Mouse (Mus musculus): ENCODE results near the gene Dnmt1. TPM values are rescaled to one million over a fixed set of nuclear protein-coding genes. Genes with fewer than 3 reads are reported as not detected.

Gene Dnmt1
- polyA plus RNA-seq, 1 experiment from 2014 or later = 82.9 TPM

DNA sequence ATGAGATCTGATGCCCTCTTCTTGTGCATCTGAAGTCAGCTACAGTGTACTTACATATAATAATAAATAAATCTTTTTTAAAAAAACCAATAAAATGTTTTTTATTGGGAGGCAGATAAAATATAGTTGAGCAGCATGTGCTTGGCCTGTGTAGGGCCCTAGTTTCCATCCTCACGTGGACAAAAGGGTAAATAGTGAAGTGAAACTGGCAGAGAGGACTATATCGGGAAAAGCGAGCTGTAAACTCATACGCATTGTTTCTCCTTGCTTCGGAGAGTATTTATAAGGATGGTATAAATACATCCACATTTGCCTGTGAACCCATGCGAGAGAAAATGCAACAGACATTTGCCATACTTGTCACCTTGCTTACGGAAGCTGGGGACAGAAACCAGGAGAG, 20.1 kb upstream of the Dnmt1 start:
- no peaks in the 10 kb centered on the region for H3K27me3 ChIP-seq (ENCODE audit: control insufficient read depth, insufficient read depth, low read length)
- no peaks in the 10 kb centered on the region for H3K9me3 ChIP-seq (ENCODE audit: control insufficient read depth, low read length)
- DNase-seq (ENCODE audit: low spot score) (no peak), ATAC-seq (ENCODE audit: low FRiP score) (no peak)
- 87% methylated on average over 7 of the region's 7 CpGs for WGBS
- H3K9ac ChIP-seq (ENCODE audit: low read depth, low read length) = no peak overlapping the region
- H3K4me2 ChIP-seq (replicated peaks; ENCODE audit: low read depth, low read length) = no peak overlapping the region
- H3K36me3 ChIP-seq (ENCODE audit: control insufficient read depth, insufficient read depth, low read length) = no peaks in the 10 kb centered on the region
- H3K4me1 ChIP-seq (replicated peaks; ENCODE audit: control insufficient read depth, insufficient read depth, low read length) = no peaks in the 10 kb centered on the region; the same call in 1 of the 2 replicates
- no peak overlapping the region for H3K4me3 ChIP-seq (ENCODE audit: low read depth, low read length)
- no peak overlapping the region for H3K27ac ChIP-seq (ENCODE audit: low read depth, low read length)

- Histone ChIP-seq H3K4me2 (replicated peaks; ENCODE audit: low read depth, low read length) (no peak overlapping the region), H3K9me3 (ENCODE audit: control insufficient read depth, low read length) (no peaks in the 10 kb centered on the region), H3K4me3 (ENCODE audit: low read depth, low read length) (no peak overlapping the region), H3K9ac (ENCODE audit: low read depth, low read length) (no peak overlapping the region), H3K27ac (ENCODE audit: low read depth, low read length) (no peak overlapping the region), H3K36me3 (ENCODE audit: control insufficient read depth, insufficient read depth, low read length) (no peaks in the 10 kb centered on the region), H3K4me1 (replicated peaks; ENCODE audit: control insufficient read depth, insufficient read depth, low read length) (no peaks in the 10 kb centered on the region; the same call in 1 of the 2 replicates), H3K27me3 (ENCODE audit: control insufficient read depth, insufficient read depth, low read length) (no peaks in the 10 kb centered on the region)
- DNase-seq (ENCODE audit: low spot score) = no peak
- 69% methylated on average over 5 of the region's 5 CpGs for WGBS
- no peak for ATAC-seq (ENCODE audit: low FRiP score)
Measured at GRCm38 (mm10) chr9:20979181-20979580, 19.5 kb upstream of the Dnmt1 start.

GRCm38 (mm10) chr9:20978409-20979095, 18.9 kb upstream of the Dnmt1 start:
- H3K27me3 ChIP-seq (ENCODE audit: control insufficient read depth, insufficient read depth, low read length) = no peaks in the 10 kb centered on the region
- ATAC-seq (ENCODE audit: low FRiP score) (no peak), DNase-seq (ENCODE audit: low spot score) (no peak)
- H3K4me2 ChIP-seq (replicated peaks; ENCODE audit: low read depth, low read length) = no peak overlapping the region
- WGBS = 65% methylated on average over 10 of the region's 10 CpGs
- no peak overlapping the region for H3K4me3 ChIP-seq (ENCODE audit: low read depth, low read length)
- no peaks in the 10 kb centered on the region; the same call in 1 of the 2 replicates for H3K4me1 ChIP-seq (replicated peaks; ENCODE audit: control insufficient read depth, insufficient read depth, low read length)
- H3K36me3 ChIP-seq (ENCODE audit: control insufficient read depth, insufficient read depth, low read length) = no peaks in the 10 kb centered on the region
- no peak overlapping the region for H3K9ac ChIP-seq (ENCODE audit: low read depth, low read length)
- no peaks in the 10 kb centered on the region for H3K9me3 ChIP-seq (ENCODE audit: control insufficient read depth, low read length)
- H3K27ac ChIP-seq (ENCODE audit: low read depth, low read length) = no peak overlapping the region

DNA sequence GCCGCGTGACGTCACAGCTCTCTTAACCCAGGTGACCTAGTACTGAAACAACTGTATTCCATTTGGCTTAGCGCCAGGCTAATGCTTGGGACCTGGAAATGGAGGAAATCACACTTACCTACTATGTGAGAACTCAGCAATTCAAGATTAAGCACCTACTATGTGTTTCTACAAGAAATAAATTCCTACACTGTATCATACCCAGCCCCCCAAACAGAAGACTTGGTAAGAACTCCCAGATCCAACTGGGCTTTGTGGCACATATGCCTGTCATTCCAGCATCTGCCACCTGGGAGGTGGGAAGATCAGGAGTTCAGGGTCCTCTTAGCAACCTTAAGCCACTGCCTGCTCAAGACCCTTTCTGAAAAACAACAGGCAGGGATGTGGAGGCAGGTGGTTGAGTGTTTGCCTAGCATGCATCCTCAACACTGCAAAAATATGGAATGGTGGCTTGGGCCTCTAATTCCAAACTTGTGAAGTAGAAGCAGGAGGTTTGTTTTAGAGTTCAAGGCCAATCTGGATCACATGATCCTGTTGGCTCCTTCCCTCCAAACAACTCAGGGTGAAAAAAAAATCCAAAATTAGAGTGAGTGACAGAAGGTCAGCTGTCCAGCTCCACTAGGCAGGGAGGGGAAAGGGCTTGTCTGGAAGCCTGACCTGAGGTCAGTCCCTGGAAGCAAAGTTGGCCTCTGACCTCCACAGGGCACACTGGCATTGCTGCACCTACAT, 17.4 kb upstream of the Dnmt1 start:
- ATAC-seq (ENCODE audit: low FRiP score) = peak; percentile 6; the same call in 1 of the 2 replicates
- Histone ChIP-seq H3K4me2 (replicated peaks; ENCODE audit: low read depth, low read length) (peak overlapping the region; percentile 98), H3K9ac (ENCODE audit: low read depth, low read length) (peak overlapping the region; percentile 73), H3K4me1 (replicated peaks; ENCODE audit: control insufficient read depth, insufficient read depth, low read length) (peaks cover 2% of the 10 kb centered on the region), H3K27me3 (ENCODE audit: control insufficient read depth, insufficient read depth, low read length) (no peaks in the 10 kb centered on the region), H3K9me3 (ENCODE audit: control insufficient read depth, low read length) (no peaks in the 10 kb centered on the region), H3K4me3 (ENCODE audit: low read depth, low read length) (peak overlapping the region; percentile 78), H3K27ac (ENCODE audit: low read depth, low read length) (0 out of 2 replicates have a peak overlapping the region, but pooled peaks have one; percentile 76), H3K36me3 (ENCODE audit: control insufficient read depth, insufficient read depth, low read length) (no peaks in the 10 kb centered on the region)
- WGBS = 1% methylated on average over 4 of the region's 4 CpGs
- DNase-seq (ENCODE audit: low spot score) = no peak

DNA sequence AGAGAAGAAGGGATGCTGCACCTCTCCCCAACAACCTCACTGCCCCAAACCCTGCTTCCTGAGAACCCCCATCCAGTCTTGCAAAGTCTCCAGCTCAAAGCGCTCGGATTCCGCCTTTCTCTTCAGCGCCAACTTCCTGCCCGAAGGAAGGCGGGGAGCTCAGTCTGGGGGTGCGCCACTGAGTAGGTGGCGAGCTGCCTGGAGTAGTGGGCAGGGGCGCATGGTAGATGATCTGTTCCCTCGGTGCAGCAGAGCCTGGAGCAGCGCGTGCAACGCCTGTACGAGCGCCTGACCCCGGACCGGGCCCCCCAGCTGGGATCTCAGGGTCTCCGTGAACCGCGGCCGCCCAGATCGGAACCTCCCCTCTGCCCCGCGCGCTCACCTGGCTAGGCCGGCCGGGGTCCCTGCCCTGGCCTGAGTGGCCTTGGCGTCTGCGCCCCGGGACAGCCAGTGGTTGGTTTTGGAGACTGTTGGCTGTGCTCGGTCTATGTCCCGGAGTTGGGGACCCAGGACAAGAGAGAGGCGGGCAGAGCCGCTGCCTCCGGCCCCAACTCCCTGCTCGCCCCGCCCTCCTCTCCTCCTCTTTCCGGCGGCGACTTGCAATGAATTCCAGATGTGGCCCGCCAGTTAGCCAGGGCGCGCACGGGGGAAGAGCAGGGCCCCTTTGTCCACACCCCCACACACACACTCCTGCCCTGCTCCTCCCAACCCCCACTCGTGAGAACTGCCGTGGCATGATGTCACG, 16.7 kb upstream of the Dnmt1 start, which contains the start of gene S1pr2:
TSS of gene S1pr2 (minus strand) at position 566 of the 745 bp plus-strand sequence.
- ATAC-seq (ENCODE audit: low FRiP score) (peak; percentile 78), DNase-seq (ENCODE audit: low spot score) (peak; percentile 88)
- peak within 1 kb of the TSS; percentile 98 for H3K4me2 ChIP-seq (replicated peaks; ENCODE audit: low read depth, low read length)
- peak within 1 kb of the TSS; percentile 78 for H3K4me3 ChIP-seq (ENCODE audit: low read depth, low read length)
- H3K27ac ChIP-seq (ENCODE audit: low read depth, low read length) = peak within 1 kb of the TSS; percentile 76
- H3K4me1 ChIP-seq (replicated peaks; ENCODE audit: control insufficient read depth, insufficient read depth, low read length) = peaks cover 2% of the 10 kb centered on the region
- no peaks in the 10 kb centered on the region for H3K27me3 ChIP-seq (ENCODE audit: control insufficient read depth, insufficient read depth, low read length)
- no peaks in the 10 kb centered on the region for H3K36me3 ChIP-seq (ENCODE audit: control insufficient read depth, insufficient read depth, low read length)
- WGBS = under 1% methylated on average over 38 of the region's 47 CpGs
- H3K9ac ChIP-seq (ENCODE audit: low read depth, low read length) = peak within 1 kb of the TSS; percentile 73
- H3K9me3 ChIP-seq (ENCODE audit: control insufficient read depth, low read length) = no peaks in the 10 kb centered on the region

DNA sequence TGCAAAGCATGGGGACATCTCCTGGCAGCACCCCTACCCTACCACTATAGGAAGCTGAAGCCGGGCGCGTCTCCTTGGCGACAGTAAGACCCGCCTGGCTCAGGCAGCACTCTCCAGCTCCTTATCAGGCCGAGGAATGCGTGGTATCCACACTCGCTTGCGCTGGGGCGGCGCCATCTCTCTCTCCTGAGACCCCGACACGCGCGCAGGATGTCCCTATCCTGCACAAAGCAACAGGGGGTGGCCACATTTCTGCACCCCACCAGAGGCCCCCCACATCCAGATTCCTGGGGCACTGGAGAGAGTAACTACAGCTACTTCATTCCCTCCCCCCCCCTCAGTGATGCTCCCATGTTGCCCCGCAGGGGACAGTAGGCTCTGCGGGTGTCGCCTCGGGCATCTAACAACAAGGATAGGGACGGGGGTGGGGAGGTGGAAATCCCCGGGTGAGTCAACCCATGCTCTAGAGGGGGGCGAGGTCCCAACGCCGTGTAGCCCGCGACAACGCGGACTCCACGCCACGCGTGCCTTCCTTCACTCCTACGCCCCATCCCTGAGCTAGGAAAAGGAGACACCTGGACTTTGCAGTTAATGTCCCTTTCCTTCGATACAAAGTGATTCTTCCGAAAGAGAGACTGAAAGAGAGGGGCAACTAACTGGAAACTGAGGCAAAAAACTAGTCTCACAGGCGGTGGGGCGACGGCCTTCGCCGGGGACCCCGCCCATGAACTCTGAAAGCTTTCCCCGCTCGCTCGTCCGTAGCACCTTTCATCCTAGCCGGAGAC, 15.9 kb upstream of the Dnmt1 start:
- ATAC-seq (ENCODE audit: low FRiP score) = peak; percentile 37; the same call in 1 of the 2 replicates
- WGBS = under 1% methylated on average over 45 of the region's 45 CpGs

GRCm38 (mm10) chr9:20973682-20974075, 14.0 kb upstream of the Dnmt1 start:
- Histone ChIP-seq H3K4me1 (replicated peaks; ENCODE audit: control insufficient read depth, insufficient read depth, low read length) (peaks cover 2% of the 10 kb centered on the region), H3K9ac (ENCODE audit: low read depth, low read length) (no peak overlapping the region), H3K4me3 (ENCODE audit: low read depth, low read length) (no peak overlapping the region), H3K27me3 (ENCODE audit: control insufficient read depth, insufficient read depth, low read length) (no peaks in the 10 kb centered on the region), H3K36me3 (ENCODE audit: control insufficient read depth, insufficient read depth, low read length) (no peaks in the 10 kb centered on the region), H3K4me2 (replicated peaks; ENCODE audit: low read depth, low read length) (no peak overlapping the region), H3K9me3 (ENCODE audit: control insufficient read depth, low read length) (no peaks in the 10 kb centered on the region), H3K27ac (ENCODE audit: low read depth, low read length) (no peak overlapping the region)
- WGBS = 49% methylated on average over 6 of the region's 6 CpGs
- no peak for ATAC-seq (ENCODE audit: low FRiP score)
- DNase-seq (ENCODE audit: low spot score) = no peak

More for the DNA sequence above, 15.9 kb upstream of the Dnmt1 start:
- peak overlapping the region; percentile 78 for H3K4me3 ChIP-seq (ENCODE audit: low read depth, low read length)
- H3K4me1 ChIP-seq (replicated peaks; ENCODE audit: control insufficient read depth, insufficient read depth, low read length) = peaks cover 2% of the 10 kb centered on the region
- H3K36me3 ChIP-seq (ENCODE audit: control insufficient read depth, insufficient read depth, low read length) = no peaks in the 10 kb centered on the region
- peak; percentile 61 for DNase-seq (ENCODE audit: low spot score)
- peak overlapping the region; percentile 73 for H3K9ac ChIP-seq (ENCODE audit: low read depth, low read length)
- H3K4me2 ChIP-seq (replicated peaks; ENCODE audit: low read depth, low read length) = peak overlapping the region; percentile 98
- H3K27me3 ChIP-seq (ENCODE audit: control insufficient read depth, insufficient read depth, low read length) = no peaks in the 10 kb centered on the region
- no peaks in the 10 kb centered on the region for H3K9me3 ChIP-seq (ENCODE audit: control insufficient read depth, low read length)
- H3K27ac ChIP-seq (ENCODE audit: low read depth, low read length) = peak overlapping the region; percentile 76
